Mouse (Mus musculus) thymus, postnatal 36 days (tissue): ENCODE measurements around the gene Dbndd2.
A peak's percentile ranks its signal among the peaks of the same experiment; 100 is the strongest.

Experiments
- DNase-seq, 2 experiments: peaks; one replicate each; pipeline ENCODE4 v3.0.0; 2022; ENCODE audit warnings: mixed read lengths in 2 of 2

The Dbndd2 gene

GRCm38 (mm10) chr2:164454846-164455245 lies 31.1 kb upstream of the Dbndd2 start:
- no peak for DNase-seq

- no peak for DNase-seq
Measured at GRCm38 (mm10) chr2:164455421-164456190, 30.3 kb upstream of the Dbndd2 start.

- DNase-seq, result no peak
Measured at GRCm38 (mm10) chr2:164456413-164456812, 29.5 kb upstream of the Dbndd2 start.

- no peak for DNase-seq
Measured at GRCm38 (mm10) chr2:164456864-164457300, 29.0 kb upstream of the Dbndd2 start, which contains the start of gene Sys1. TSS of gene Sys1 (plus strand) at chr2:164456964.

GRCm38 (mm10) chr2:164457942-164458341 lies 28.0 kb upstream of the Dbndd2 start:
- DNase-seq, result no peak

- no peak for DNase-seq
Measured at GRCm38 (mm10) chr2:164458535-164458934, 27.4 kb upstream of the Dbndd2 start.

- peak; percentile 91 to 96 for DNase-seq
Measured at GRCm38 (mm10) chr2:164460745-164461551, 25.0 kb upstream of the Dbndd2 start, which contains the start of gene Gm20458. TSS of gene Gm20458 (plus strand) at chr2:164460967.

GRCm38 (mm10) chr2:164465161-164465560 lies 20.7 kb upstream of the Dbndd2 start:
- DNase-seq, result no peak

GRCm38 (mm10) chr2:164466787-164467186 lies 19.1 kb upstream of the Dbndd2 start:
- DNase-seq, result no peak

- DNase-seq, result peak; percentile 27 to 28
Measured at GRCm38 (mm10) chr2:164470254-164470653, 15.7 kb upstream of the Dbndd2 start.

GRCm38 (mm10) chr2:164473624-164474023 lies 12.3 kb upstream of the Dbndd2 start, which contains the start of gene Trp53tg5:
TSS of gene Trp53tg5 (minus strand) at chr2:164473724.
- DNase-seq, result no peak

GRCm38 (mm10) chr2:164486258-164487114 lies 580 bp downstream of the Dbndd2 start:
- peak; percentile 13 to 22 for DNase-seq

- DNase-seq, result no peak
Measured at GRCm38 (mm10) chr2:164487115-164487527, 1.2 kb downstream of the Dbndd2 start.

GRCm38 (mm10) chr2:164487812-164488211 lies 1.9 kb downstream of the Dbndd2 start:
- no peak for DNase-seq

GRCm38 (mm10) chr2:164494126-164494525 lies 8.2 kb downstream of the Dbndd2 start:
- DNase-seq, result no peak

GRCm38 (mm10) chr2:164496331-164496730 lies 10.4 kb downstream of the Dbndd2 start:
- DNase-seq, result no peak

- peak; percentile 85 for DNase-seq
Measured at GRCm38 (mm10) chr2:164496847-164497690, 11.2 kb downstream of the Dbndd2 start, which contains the start of gene Pigt. TSS of gene Pigt (plus strand) at chr2:164497520.

- DNase-seq, result peak; percentile 18 to 28
Measured at GRCm38 (mm10) chr2:164497691-164498268, 11.9 kb downstream of the Dbndd2 start.

GRCm38 (mm10) chr2:164499317-164499716 lies 13.4 kb downstream of the Dbndd2 start:
- DNase-seq, result no peak

- no peak for DNase-seq
Measured at GRCm38 (mm10) chr2:164500511-164500910, 14.6 kb downstream of the Dbndd2 start.

GRCm38 (mm10) chr2:164504919-164505318 lies 19.0 kb downstream of the Dbndd2 start:
- DNase-seq, result no peak
